Comparison of ENCODE assay signal across 33 mouse cellular contexts in genomic region chr4:124422406-124422805, GRCm38 (mm10).
"Had no signal": no experiment of that assay in that cellular context is flagged by ENCODE, and none has a peak within 500 bp of the region (broad histone marks: within the 10 kb centered on the region; RNA-seq: fewer than 3 reads in every experiment).

No protein-coding gene starts in this region.

- H3K4me2 ChIP-seq: heart, embryonic 11.5 days; heart, embryonic 12.5 days; heart, embryonic 13.5 days; heart, embryonic 15.5 days; hindbrain, embryonic 12.5 days; hindbrain, embryonic 13.5 days; hindbrain, embryonic 14.5 days; hindbrain, embryonic 15.5 days; intestine, embryonic 15.5 days; kidney, embryonic 15.5 days had no signal

- H3K9me3 ChIP-seq: heart, embryonic 12.5 days; heart, embryonic 13.5 days; heart, embryonic 15.5 days; hindbrain, embryonic 10.5 days; hindbrain, embryonic 12.5 days; hindbrain, embryonic 13.5 days; hindbrain, embryonic 15.5 days; intestine, embryonic 15.5 days; kidney, embryonic 15.5 days had no signal

- H3K4me3 ChIP-seq: heart, embryonic 12.5 days; heart, embryonic 13.5 days; heart, embryonic 15.5 days; hindbrain, embryonic 10.5 days; hindbrain, embryonic 12.5 days; hindbrain, embryonic 13.5 days; hindbrain, embryonic 15.5 days; intestine, embryonic 15.5 days; kidney, embryonic 15.5 days; layer of hippocampus, adult 2 months; left cerebral cortex, adult 2 months had no signal

- ATAC-seq: hindbrain, embryonic 16.5 days; hindbrain, postnatal 0 days; inflammation-experienced regulatory T-cells, adult 6 months; intestine, embryonic 15.5 days; intestine, embryonic 16.5 days; intestine, postnatal 0 days had no signal

- H3K27ac ChIP-seq: heart, embryonic 13.5 days; heart, embryonic 15.5 days; hindbrain, embryonic 10.5 days; hindbrain, embryonic 12.5 days; hindbrain, embryonic 13.5 days; hindbrain, embryonic 14.5 days; hindbrain, embryonic 15.5 days; hindbrain, postnatal 0 days; intestine, embryonic 15.5 days; kidney, embryonic 15.5 days; kidney, postnatal 0 days; layer of hippocampus, adult 2 months; left cerebral cortex, adult 2 months had no signal

- H3K9ac ChIP-seq: heart, embryonic 12.5 days; heart, embryonic 13.5 days; heart, embryonic 15.5 days; hindbrain, embryonic 12.5 days; hindbrain, embryonic 13.5 days; hindbrain, embryonic 14.5 days; hindbrain, embryonic 15.5 days; intestine, embryonic 15.5 days; kidney, embryonic 15.5 days had no signal

- DNase-seq: heart, postnatal 14 days; heart, postnatal 4 days; kidney, adult 11 months; kidney, adult 18-20 months; kidney, adult 2 months; kidney, adult 8-10 months; kidney, adult 9 months; kidney, postnatal 10 days; kidney, postnatal 14 days; kidney, postnatal 25 days; kidney, postnatal 36 days; kidney, postnatal 4 days; layer of hippocampus, adult 9-11 months; layer of hippocampus, postnatal 36 days had no signal

- H3K4me1 ChIP-seq: hindbrain, embryonic 12.5 days; hindbrain, embryonic 13.5 days; hindbrain, embryonic 15.5 days; intestine, embryonic 15.5 days; kidney, embryonic 15.5 days had no signal

- H3K36me3 ChIP-seq: heart, embryonic 12.5 days; heart, embryonic 13.5 days; heart, embryonic 15.5 days; hindbrain, embryonic 10.5 days; hindbrain, embryonic 12.5 days; hindbrain, embryonic 13.5 days; hindbrain, embryonic 15.5 days; intestine, embryonic 15.5 days; kidney, embryonic 15.5 days had no signal

- H3K27me3 ChIP-seq: heart, embryonic 12.5 days; heart, embryonic 13.5 days; hindbrain, embryonic 15.5 days; intestine, embryonic 15.5 days; kidney, embryonic 15.5 days had no signal
